Mouse (Mus musculus) embryonic facial prominence, embryonic 10.5 days (tissue): ENCODE measurements around the gene Rab3c. TPM values are rescaled to one million over a fixed set of nuclear protein-coding genes. Genes with fewer than 3 reads are reported as not detected.

Experiments
- DNase-seq: peaks from one replicate; pipeline ENCODE4 v3.0.0-alpha.2; 2017; ENCODE audit warnings: low spot score
- H3K27ac ChIP-seq: fragments of 300-500 bp; sonication (generic); replicated peaks from 2 replicates; pipeline ENCODE4 v1.5.1; 2016; ENCODE audit warnings: mild to moderate bottlenecking
- H3K27me3 ChIP-seq: fragments of 300-500 bp; sonication (generic); replicated peaks from 2 replicates; pipeline ENCODE4 v1.6.1; 2016; ENCODE audit warnings: low read depth, mild to moderate bottlenecking; ENCODE audit not compliant: poor library complexity, severe bottlenecking
- H3K36me3 ChIP-seq: fragments of 300-500 bp; sonication (generic); replicated peaks from 2 replicates; pipeline ENCODE4 v1.6.1; 2016; ENCODE audit warnings: mild to moderate bottlenecking, moderate library complexity
- H3K4me1 ChIP-seq: fragments of 300-500 bp; sonication (generic); 2 replicates; pipeline ENCODE4 v1.6.1; 2016
- H3K4me3 ChIP-seq: fragments of 300-500 bp; sonication (generic); 2 replicates; pipeline ENCODE4 v1.5.1; 2016; ENCODE audit warnings: mild to moderate bottlenecking, moderate library complexity
- H3K9me3 ChIP-seq: fragments of 300-500 bp; sonication (generic); 2 replicates; pipeline ENCODE4 v1.6.1; 2016; ENCODE audit warnings: mild to moderate bottlenecking
- WGBS: fragments of 180-500 bp; shearing (Covaris S2); methylation state at CpG from one replicate; pipeline ENCODE4 v1.1.7; 2016; 5-methylcytosine and 5-hydroxymethylcytosine counted together
- polyA plus RNA-seq: library from polyadenylated mRNA; unstranded; fragments of >200 nt; fragmentation: Nextera tagmentation; extraction: Ambion mirVana; gene quantifications from 2 replicates; pipeline ENCODE4 v1.2.1, GENCODE M21; 2016

Rab3c gene
- polyA plus RNA-seq, result 2.9 TPM in 2 replicates

DNA sequence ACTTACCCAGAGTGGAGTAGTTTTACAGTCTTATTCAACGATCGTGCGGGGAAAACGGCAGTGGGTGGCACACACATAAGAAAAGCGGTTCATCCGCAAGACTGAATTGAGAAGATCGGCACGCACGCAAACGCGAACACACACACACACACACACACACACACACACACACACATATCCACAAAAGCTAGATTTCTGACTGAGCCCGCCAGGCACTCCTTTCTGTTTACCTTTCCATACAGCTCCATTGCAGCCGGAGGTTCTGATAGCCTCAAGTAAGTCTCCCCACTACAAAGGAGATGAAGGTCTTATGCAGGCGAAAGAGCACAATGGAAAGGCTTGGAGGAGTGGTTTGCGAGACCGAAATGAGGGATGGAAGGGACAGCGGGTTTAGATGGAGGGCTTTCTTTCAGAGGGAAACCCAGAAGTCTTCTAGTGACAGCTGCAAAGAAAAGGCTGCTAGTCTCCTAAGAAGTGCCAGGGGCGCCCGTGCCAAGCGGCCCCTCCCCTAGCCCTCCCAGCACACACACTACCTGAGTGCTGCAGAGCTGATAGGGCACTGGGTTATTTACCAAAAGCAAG lies at the start of gene Rab3c:
Rab3c (minus strand) TSS at position 434 of the 582 bp plus-strand sequence.
- peaks cover 10% of the 10 kb centered on the region for H3K4me1 ChIP-seq
- H3K27me3 ChIP-seq, result peaks cover 11% of the 10 kb centered on the region
- H3K36me3 ChIP-seq, result no peaks in the 10 kb centered on the region
- H3K27ac ChIP-seq, result no peak within 1 kb of the TSS; the same call in 1 of the 2 replicates
- WGBS, result under 1% methylated on average over 20 of the region's 20 CpGs
- no peaks in the 10 kb centered on the region for H3K9me3 ChIP-seq
- H3K4me3 ChIP-seq, result peak within 1 kb of the TSS; percentile 56
- peak; percentile 17 for DNase-seq

DNA sequence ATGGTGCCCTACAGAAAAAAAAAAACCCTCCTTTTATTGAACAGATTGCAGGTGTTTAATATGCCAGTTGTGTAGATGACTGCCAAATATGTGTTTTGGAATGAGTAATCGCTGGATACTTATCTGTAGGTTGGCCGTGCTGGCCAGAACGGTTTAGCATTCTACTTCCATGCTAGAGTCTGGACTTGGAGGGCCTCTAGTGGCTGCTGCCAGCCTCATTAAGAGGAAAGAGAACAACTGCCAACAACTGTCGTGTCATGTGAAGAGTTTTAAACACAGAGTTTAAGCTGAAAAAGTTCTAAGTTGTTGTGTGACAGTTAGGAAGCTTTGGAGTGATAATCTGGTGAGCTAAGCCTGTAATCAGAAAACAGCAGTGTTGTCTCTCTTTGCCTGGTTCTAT lies 38.0 kb upstream of the Rab3c start:
- Histone ChIP-seq H3K9me3 (no peaks in the 10 kb centered on the region), H3K4me1 (no peaks in the 10 kb centered on the region), H3K36me3 (no peaks in the 10 kb centered on the region), H3K27me3 (no peaks in the 10 kb centered on the region), H3K27ac (no peak overlapping the region), H3K4me3 (no peak overlapping the region)
- WGBS, result 77% methylated on average over 4 of the region's 4 CpGs
- DNase-seq, result no peak

DNA sequence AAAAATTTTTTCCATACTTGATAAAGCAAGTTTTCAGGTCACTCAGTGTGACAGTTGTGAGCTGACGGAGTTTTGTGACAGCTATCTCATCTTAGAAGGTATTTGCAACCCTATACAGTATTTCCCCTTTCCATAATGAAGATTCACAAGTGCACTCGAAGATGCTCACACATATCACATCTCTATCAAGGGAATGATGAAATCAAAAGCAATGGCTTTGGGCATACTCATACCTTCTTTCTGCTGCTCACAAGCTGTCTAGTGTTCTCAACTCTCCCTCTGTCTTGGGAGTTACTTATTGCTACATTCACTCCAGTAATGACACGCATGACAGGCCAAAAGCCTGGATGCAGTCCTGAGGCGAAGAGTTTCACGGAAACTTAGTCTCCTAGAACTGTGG lies 26.4 kb upstream of the Rab3c start:
- H3K36me3 ChIP-seq, result no peaks in the 10 kb centered on the region
- DNase-seq, result no peak
- H3K27me3 ChIP-seq, result no peaks in the 10 kb centered on the region
- no peak overlapping the region for H3K4me3 ChIP-seq
- H3K4me1 ChIP-seq, result no peaks in the 10 kb centered on the region
- 87% methylated on average over 5 of the region's 5 CpGs for WGBS
- no peaks in the 10 kb centered on the region for H3K9me3 ChIP-seq
- no peak overlapping the region for H3K27ac ChIP-seq

DNA sequence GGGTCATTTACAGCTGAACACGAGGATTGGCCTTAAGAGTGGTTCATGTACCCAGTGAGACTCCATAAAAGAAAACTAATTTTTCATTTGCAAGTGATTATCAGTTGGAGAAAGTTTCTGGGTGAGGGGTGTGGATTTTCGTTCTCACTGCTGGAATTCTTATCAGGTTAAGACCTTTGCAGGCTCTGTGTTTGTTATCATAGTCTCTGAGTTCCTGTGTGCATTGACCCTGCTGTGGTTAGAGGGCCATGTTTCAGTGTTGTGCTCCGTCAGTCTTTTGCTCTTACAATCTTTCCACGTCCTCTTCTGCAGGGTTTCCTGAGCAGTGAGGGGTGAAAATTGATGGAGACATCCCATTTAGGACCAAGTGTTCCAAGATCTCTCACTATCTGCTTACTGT lies 16.3 kb upstream of the Rab3c start:
- Histone ChIP-seq H3K27ac (no peak overlapping the region), H3K4me1 (no peaks in the 10 kb centered on the region), H3K4me3 (no peak overlapping the region), H3K27me3 (no peaks in the 10 kb centered on the region), H3K36me3 (no peaks in the 10 kb centered on the region), H3K9me3 (no peaks in the 10 kb centered on the region)
- DNase-seq, result no peak
- WGBS, result 67% methylated on average over 4 of the region's 4 CpGs

DNA sequence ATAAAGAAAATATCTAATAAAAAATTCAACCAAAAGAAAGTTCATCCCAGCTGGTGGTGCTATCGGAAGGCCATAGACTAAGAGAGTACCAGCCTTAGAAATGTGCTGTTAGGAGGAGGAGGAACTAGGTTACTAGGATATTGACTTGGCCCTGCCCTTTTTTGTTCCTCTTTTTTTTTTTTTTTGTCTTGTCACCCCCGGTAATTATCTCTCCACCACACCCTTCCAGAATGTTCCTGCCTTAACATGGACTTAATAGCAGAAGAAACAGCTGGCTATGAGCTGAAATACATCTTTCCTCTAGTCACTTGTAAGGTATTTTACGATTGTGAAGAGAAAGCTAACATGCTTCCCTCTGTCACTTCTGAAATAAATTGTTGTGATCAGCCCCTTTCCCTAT lies 7.7 kb upstream of the Rab3c start:
- Histone ChIP-seq H3K4me1 (no peaks in the 10 kb centered on the region), H3K27me3 (no peaks in the 10 kb centered on the region), H3K27ac (no peak overlapping the region), H3K9me3 (no peaks in the 10 kb centered on the region), H3K36me3 (no peaks in the 10 kb centered on the region), H3K4me3 (no peak overlapping the region)
- WGBS, result 83% methylated on average over 3 of the region's 3 CpGs
- DNase-seq, result no peak

DNA sequence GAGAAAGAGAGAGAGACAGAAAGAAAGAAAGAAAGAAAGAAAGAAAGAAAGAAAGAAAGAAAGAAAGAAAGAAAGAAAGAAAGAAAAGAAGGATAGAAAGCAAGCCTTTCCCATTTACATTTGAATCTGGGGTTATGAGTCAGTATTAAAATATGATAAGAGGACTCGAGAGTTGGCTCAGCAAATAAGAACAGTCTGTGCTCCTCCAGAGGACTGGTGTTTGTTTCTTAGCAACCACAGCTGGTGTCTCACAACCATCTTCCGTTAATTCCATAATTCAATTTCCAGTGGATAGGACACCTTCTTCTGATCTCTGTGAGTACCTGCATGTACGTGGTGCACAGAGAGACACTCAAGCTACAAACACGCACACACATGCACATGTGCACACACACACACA lies 3.0 kb upstream of the Rab3c start:
- peaks cover 11% of the 10 kb centered on the region for H3K27me3 ChIP-seq
- H3K27ac ChIP-seq, result no peak overlapping the region
- DNase-seq, result no peak
- no peaks in the 10 kb centered on the region for H3K36me3 ChIP-seq
- H3K4me1 ChIP-seq, result peaks cover 10% of the 10 kb centered on the region
- H3K9me3 ChIP-seq, result no peaks in the 10 kb centered on the region
- no peak overlapping the region for H3K4me3 ChIP-seq
- 79% methylated on average over 4 of the region's 4 CpGs for WGBS

DNA sequence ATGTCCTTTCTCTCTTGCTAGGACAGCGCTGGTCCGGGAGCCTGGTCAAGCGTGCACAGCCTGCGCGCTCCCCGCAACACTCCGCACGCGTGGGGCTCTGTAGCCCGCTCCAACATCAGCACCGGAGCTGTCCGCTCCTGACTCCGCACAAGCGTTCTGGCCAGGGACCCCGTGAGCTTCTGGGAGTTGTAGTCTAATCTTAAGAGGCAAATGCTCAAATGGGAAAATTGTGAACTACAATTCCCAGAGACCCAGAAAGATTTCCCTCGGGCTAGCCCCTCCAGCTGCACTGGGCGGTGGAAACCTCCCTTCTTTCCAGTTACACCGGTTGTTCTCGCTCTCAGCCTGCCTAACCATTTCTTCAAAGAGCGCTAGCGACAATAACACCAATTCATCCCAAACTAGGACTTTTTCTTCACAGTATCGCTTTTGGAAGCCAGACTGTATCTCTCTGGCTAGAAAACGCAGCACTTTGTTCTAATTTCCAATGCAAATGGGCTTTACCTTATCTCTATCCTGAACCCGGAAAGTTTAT lies 701 bp downstream of the Rab3c start:
- WGBS, result under 1% methylated on average over 24 of the region's 24 CpGs
- peak overlapping the region; percentile 56 for H3K4me3 ChIP-seq
- H3K9me3 ChIP-seq, result no peaks in the 10 kb centered on the region
- H3K36me3 ChIP-seq, result no peaks in the 10 kb centered on the region
- H3K27ac ChIP-seq, result no peak overlapping the region
- DNase-seq, result peak; percentile 83
- peaks cover 11% of the 10 kb centered on the region for H3K27me3 ChIP-seq
- peaks cover 10% of the 10 kb centered on the region for H3K4me1 ChIP-seq

DNA sequence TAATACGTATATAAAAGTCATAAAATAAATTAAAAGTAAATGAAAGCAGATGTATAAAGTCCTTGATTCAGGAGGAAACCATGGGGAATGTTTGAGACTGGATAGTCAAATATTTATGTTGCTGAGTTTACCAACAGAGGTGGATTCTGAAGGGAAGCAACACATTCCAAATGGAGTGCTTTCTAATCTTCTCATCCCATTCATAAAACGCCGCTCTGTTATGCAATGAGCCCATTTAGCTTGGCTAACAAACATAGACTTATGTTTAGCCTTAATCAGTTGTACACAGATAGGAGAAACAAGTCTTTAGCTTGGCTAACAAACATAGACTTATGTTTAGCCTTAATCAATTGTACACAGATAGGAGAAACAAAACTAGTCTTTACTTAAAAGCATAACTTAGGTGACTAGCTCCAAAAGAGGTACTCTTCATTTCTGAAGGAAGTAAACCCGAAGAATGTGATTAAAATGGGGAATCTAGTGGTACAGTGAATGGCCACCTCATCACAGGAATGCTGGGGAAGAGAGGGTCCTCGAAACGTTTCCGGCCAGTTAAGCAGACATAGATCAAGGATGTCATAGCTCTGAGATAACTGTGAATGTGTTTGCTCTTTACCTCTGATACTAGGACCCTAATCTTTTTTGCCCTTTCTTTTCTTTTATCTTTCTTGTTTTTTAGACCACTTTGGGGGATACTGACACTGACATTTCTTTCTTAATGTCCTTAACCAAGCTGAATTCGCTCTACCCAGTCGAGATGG lies 1.6 kb downstream of the Rab3c start:
- WGBS, result 58% methylated on average over 9 of the region's 9 CpGs

DNA sequence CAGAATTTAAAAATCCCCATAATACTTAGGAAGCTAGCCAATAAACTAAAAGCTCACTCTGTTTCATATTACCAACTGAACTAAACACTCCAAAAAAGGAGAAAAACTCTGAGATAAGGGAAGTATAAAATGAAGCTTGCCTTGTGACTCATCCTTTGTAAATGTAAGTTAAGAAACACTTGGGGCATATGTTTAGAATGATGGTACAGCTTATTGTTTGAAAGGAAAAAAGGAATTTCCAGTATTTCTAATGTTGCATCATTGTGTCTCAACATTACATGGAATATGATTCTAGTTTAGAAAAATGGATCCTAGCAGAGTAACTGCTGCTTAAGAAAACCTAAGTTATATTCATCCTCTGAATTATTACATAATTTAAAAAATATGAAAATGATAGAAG lies 3.1 kb downstream of the Rab3c start:
- DNase-seq, result no peak
- peaks cover 11% of the 10 kb centered on the region for H3K27me3 ChIP-seq
- H3K36me3 ChIP-seq, result no peaks in the 10 kb centered on the region

More for the DNA sequence above, 1.6 kb downstream of the Rab3c start:
- no peak for DNase-seq
- Histone ChIP-seq H3K36me3 (no peaks in the 10 kb centered on the region), H3K9me3 (no peaks in the 10 kb centered on the region), H3K4me1 (peaks cover 10% of the 10 kb centered on the region), H3K4me3 (peak overlapping the region; percentile 56), H3K27me3 (peaks cover 11% of the 10 kb centered on the region), H3K27ac (no peak overlapping the region)

DNA sequence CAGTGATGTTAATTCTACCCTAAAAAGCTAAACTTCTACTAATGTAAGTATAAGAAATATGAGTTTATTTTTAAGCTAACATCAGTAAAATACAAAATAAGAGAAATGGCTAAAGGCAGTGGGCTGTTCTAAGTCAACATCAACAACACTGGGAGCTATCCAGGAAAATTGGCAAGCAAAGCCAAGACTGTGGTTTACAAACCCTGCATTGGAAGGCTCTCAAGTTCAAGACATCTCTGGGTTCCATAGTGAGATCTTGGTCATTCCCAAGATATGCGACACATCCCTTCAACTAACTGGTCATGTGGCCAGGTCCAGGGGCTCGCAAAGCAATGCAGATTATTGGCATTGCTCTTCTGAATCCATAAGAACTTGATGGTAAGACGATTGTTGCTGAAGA lies 5.3 kb downstream of the Rab3c start:
- Histone ChIP-seq H3K27me3 (no peaks in the 10 kb centered on the region; the same call in 1 of the 2 replicates), H3K9me3 (no peaks in the 10 kb centered on the region), H3K27ac (no peak overlapping the region), H3K36me3 (no peaks in the 10 kb centered on the region), H3K4me3 (no peak overlapping the region), H3K4me1 (peaks cover 3% of the 10 kb centered on the region)
- no peak for DNase-seq
- 86% methylated on average over 3 of the region's 3 CpGs for WGBS

More for the DNA sequence above, 3.1 kb downstream of the Rab3c start:
- no peaks in the 10 kb centered on the region for H3K9me3 ChIP-seq
- no peak overlapping the region for H3K4me3 ChIP-seq
- H3K27ac ChIP-seq, result no peak overlapping the region
- peaks cover 10% of the 10 kb centered on the region for H3K4me1 ChIP-seq

DNA sequence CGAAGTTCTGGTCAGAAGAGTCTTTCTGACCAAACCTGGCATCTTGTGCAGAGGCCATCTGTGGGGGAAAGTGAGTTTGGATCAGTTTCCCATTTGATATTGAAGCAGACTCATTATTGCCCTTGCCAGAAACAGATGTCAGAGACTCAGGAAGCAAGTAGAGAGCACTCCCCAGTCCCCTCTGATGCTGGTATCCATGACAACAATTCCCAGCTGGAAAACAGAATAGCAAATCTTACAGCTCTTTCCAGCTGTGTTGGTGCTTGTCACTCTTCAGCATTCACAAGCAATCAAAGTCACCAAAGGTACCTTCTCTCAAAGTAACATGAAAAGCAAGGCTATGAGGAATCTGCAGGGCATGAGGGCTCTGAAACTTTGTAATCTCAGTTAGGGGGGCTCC lies 20.1 kb downstream of the Rab3c start:
- peak; percentile 24 for DNase-seq
- no peak overlapping the region for H3K27ac ChIP-seq
- no peaks in the 10 kb centered on the region for H3K36me3 ChIP-seq
- H3K27me3 ChIP-seq, result no peaks in the 10 kb centered on the region
- WGBS, result 63% methylated on average over 1 of the region's 1 CpGs
- H3K4me3 ChIP-seq, result no peak overlapping the region
- H3K4me1 ChIP-seq, result peaks cover 8% of the 10 kb centered on the region
- H3K9me3 ChIP-seq, result no peaks in the 10 kb centered on the region

DNA sequence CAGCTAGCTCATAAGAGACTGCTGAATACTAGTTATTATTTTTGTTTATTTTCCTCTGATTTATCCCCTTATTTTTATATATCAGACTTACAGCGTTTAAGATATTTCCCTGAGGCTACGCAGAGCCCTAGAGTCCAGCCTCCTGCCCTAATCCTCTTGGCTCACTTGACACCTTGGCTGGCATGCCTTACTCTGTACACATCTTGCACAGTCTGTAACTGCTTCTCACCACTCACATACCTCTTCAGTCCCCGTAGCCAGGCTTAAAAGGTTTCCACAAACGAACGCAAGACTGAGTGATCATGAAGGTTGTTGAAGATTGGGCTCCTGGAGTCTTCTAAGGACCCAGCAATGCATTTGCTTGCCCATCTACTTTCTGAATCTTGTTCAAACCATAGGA lies 29.3 kb downstream of the Rab3c start:
- Histone ChIP-seq H3K4me1 (no peaks in the 10 kb centered on the region), H3K27me3 (no peaks in the 10 kb centered on the region), H3K36me3 (no peaks in the 10 kb centered on the region), H3K27ac (no peak overlapping the region), H3K9me3 (no peaks in the 10 kb centered on the region), H3K4me3 (no peak overlapping the region)
- 87% methylated on average over 5 of the region's 5 CpGs for WGBS
- DNase-seq, result no peak

DNA sequence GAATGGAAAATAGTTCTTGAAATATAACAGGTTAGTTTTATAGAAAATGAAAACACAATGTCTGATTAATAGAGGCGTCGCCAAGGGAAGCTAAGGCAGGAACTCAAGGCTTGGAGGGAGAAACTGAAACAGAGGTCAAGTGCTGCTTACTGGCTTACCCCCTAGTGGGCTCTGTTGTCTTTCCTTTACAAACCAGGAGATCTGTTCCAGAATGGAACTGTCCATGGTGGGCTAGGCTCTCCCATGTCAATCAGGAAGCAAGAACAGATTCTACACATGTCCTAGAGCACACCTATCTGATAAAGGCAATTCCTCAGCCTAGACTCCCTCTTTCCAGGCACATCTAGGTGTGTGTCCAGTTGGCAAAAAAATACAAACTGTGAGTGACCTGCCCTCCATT lies 32.3 kb downstream of the Rab3c start:
- H3K27ac ChIP-seq, result no peak overlapping the region
- DNase-seq, result no peak
- 78% methylated on average over 2 of the region's 2 CpGs for WGBS
- H3K9me3 ChIP-seq, result no peaks in the 10 kb centered on the region
- no peaks in the 10 kb centered on the region for H3K27me3 ChIP-seq
- H3K4me1 ChIP-seq, result no peaks in the 10 kb centered on the region
- no peak overlapping the region for H3K4me3 ChIP-seq
- no peaks in the 10 kb centered on the region for H3K36me3 ChIP-seq
